Mouse (Mus musculus): ENCODE data around the gene Vamp5. TPM values are rescaled to one million over a fixed set of nuclear protein-coding genes. Genes with fewer than 3 reads are reported as not detected.
A peak's percentile ranks its signal among the peaks of the same experiment; 100 is the strongest.

Vamp5 gene
- polyA plus RNA-seq, 1 experiment = 24.0 TPM

DNA sequence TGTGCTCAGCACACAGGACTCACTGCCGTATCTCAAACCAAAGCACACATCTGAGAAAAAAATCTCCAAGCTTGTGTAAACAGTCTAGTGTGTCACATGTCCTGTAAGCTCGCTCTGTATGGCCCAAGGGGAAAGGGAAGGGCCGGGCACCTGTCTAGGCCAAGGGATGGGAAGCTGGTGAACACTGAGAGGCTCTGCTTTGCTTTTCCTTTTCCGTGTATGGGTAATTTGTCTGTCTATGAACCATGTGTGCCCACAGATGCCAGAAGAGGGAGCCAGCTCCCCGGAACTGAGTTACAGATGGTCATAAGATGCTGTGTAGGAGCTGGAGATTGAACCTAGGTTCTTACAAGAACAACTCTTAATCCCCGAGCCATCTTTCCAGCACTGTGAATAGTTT, 54.0 kb downstream of the Vamp5 start:
- Histone ChIP-seq H3K4me1 (replicated peaks; ENCODE audit: control insufficient read depth, insufficient read depth, low read length) (no peaks in the 10 kb centered on the region), H3K36me3 (ENCODE audit: control insufficient read depth, insufficient read depth, low read length) (peaks cover 70% of the 10 kb centered on the region), H3K27me3 (ENCODE audit: control insufficient read depth, insufficient read depth, low read length) (no peaks in the 10 kb centered on the region), H3K27ac (ENCODE audit: control insufficient read depth, insufficient read depth, low read length) (no peak overlapping the region), H3K4me3 (ENCODE audit: control insufficient read depth, insufficient read depth, low read length) (no peak overlapping the region)
- peak; percentile 35 for DNase-seq
- no peak for TF ChIP-seq CTCF (IDR thresholded peaks at IDR 0.05; ENCODE audit: borderline replicate concordance, control insufficient read depth, extremely low read depth, insufficient read depth, low read length, poor library complexity)
- TF ChIP-seq POLR2A (IDR thresholded peaks at IDR 0.05; ENCODE audit: control insufficient read depth, extremely low read depth, insufficient read depth, low read length, poor library complexity) = no peak
- 68% methylated on average over 6 of the region's 6 CpGs for WGBS

GRCm38 (mm10) chr6:72323786-72324508, 56.3 kb downstream of the Vamp5 start:
- H3K4me1 ChIP-seq (replicated peaks; ENCODE audit: control insufficient read depth, insufficient read depth, low read length) = no peaks in the 10 kb centered on the region
- no peak overlapping the region for H3K27ac ChIP-seq (ENCODE audit: control insufficient read depth, insufficient read depth, low read length)
- 96% methylated on average over 6 of the region's 6 CpGs for WGBS
- no peaks in the 10 kb centered on the region for H3K27me3 ChIP-seq (ENCODE audit: control insufficient read depth, insufficient read depth, low read length)
- H3K36me3 ChIP-seq (ENCODE audit: control insufficient read depth, insufficient read depth, low read length) = peaks cover 78% of the 10 kb centered on the region
- no peak for DNase-seq
- no peak overlapping the region for H3K4me3 ChIP-seq (ENCODE audit: control insufficient read depth, insufficient read depth, low read length)
- TF ChIP-seq POLR2A (IDR thresholded peaks at IDR 0.05; ENCODE audit: control insufficient read depth, extremely low read depth, insufficient read depth, low read length, poor library complexity) = no peak
- TF ChIP-seq CTCF (IDR thresholded peaks at IDR 0.05; ENCODE audit: borderline replicate concordance, control insufficient read depth, extremely low read depth, insufficient read depth, low read length, poor library complexity) = no peak

DNA sequence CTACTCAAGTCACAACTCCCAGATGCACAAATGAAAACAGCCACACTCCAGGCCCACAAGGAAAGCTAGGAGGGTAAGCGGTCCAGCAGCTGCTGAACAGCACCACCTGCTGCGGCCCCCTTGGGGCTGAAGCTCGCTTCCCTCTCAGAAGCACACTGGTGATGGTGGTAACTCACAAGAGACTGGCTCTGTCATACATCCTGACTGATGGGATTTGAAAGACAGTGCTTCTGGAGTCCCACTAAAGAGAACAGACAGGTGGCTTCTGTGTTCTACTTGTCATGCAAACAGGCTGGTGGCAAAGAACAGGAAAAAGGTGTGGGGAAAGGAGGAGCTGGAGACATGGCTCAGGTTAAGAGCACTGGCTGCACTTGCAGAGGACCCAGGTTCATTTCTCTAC, 57.3 kb downstream of the Vamp5 start:
- TF ChIP-seq CTCF (IDR thresholded peaks at IDR 0.05; ENCODE audit: borderline replicate concordance, control insufficient read depth, extremely low read depth, insufficient read depth, low read length, poor library complexity) = no peak
- TF ChIP-seq POLR2A (IDR thresholded peaks at IDR 0.05; ENCODE audit: control insufficient read depth, extremely low read depth, insufficient read depth, low read length, poor library complexity) = no peak
- Histone ChIP-seq H3K36me3 (ENCODE audit: control insufficient read depth, insufficient read depth, low read length) (peaks cover 76% of the 10 kb centered on the region), H3K4me1 (replicated peaks; ENCODE audit: control insufficient read depth, insufficient read depth, low read length) (no peaks in the 10 kb centered on the region), H3K27ac (ENCODE audit: control insufficient read depth, insufficient read depth, low read length) (no peak overlapping the region), H3K4me3 (ENCODE audit: control insufficient read depth, insufficient read depth, low read length) (no peak overlapping the region), H3K27me3 (ENCODE audit: control insufficient read depth, insufficient read depth, low read length) (no peaks in the 10 kb centered on the region)
- 97% methylated on average over 3 of the region's 3 CpGs for WGBS
- DNase-seq = no peak

GRCm38 (mm10) chr6:72319019-72319418, 61.2 kb downstream of the Vamp5 start:
- Histone ChIP-seq H3K36me3 (ENCODE audit: control insufficient read depth, insufficient read depth, low read length) (peaks cover 59% of the 10 kb centered on the region), H3K27ac (ENCODE audit: control insufficient read depth, insufficient read depth, low read length) (no peak overlapping the region), H3K4me1 (replicated peaks; ENCODE audit: control insufficient read depth, insufficient read depth, low read length) (no peaks in the 10 kb centered on the region), H3K4me3 (ENCODE audit: control insufficient read depth, insufficient read depth, low read length) (no peak overlapping the region), H3K27me3 (ENCODE audit: control insufficient read depth, insufficient read depth, low read length) (no peaks in the 10 kb centered on the region)
- DNase-seq = peak; percentile 13
- no peak for TF ChIP-seq CTCF (IDR thresholded peaks at IDR 0.05; ENCODE audit: borderline replicate concordance, control insufficient read depth, extremely low read depth, insufficient read depth, low read length, poor library complexity)
- TF ChIP-seq POLR2A (IDR thresholded peaks at IDR 0.05; ENCODE audit: control insufficient read depth, extremely low read depth, insufficient read depth, low read length, poor library complexity) = no peak
- WGBS = 81% methylated on average over 11 of the region's 11 CpGs

Other genes starting within 250 kb of the Vamp5 start
- 3.6 and 3.8 TPM in 2 replicates for gene Atoh8, start 144.9 kb downstream of the Vamp5 start, polyA plus RNA-seq (2012; rRNA removed)
- gene Sftpb, start 75.9 kb downstream of the Vamp5 start, polyA plus RNA-seq (2012; rRNA removed) = 2.5 and 6.6 TPM in 2 replicates
- 35.6 and 40.3 TPM in 2 replicates for gene Usp39, start 35.3 kb downstream of the Vamp5 start, polyA plus RNA-seq (2012; rRNA removed)
- gene 0610030E20Rik, start 33.2 kb downstream of the Vamp5 start, polyA plus RNA-seq (2012; rRNA removed) = 42.2 and 42.3 TPM in 2 replicates
- 14.4 and 19.4 TPM in 2 replicates for gene Tmem150a, start 25.0 kb downstream of the Vamp5 start, polyA plus RNA-seq (2012; rRNA removed)
- 90.7 and 98.9 TPM in 2 replicates for gene Rnf181, start 13.5 kb downstream of the Vamp5 start, polyA plus RNA-seq (2012; rRNA removed)
- 104 and 149 TPM in 2 replicates for gene Vamp8, start 10.2 kb upstream of the Vamp5 start, polyA plus RNA-seq (2012; rRNA removed)
- 14.0 and 15.3 TPM in 2 replicates for gene Ggcx, start 33.8 kb upstream of the Vamp5 start, polyA plus RNA-seq (2012; rRNA removed)
- 140 and 162 TPM in 2 replicates for gene Mat2a, start 59.1 kb upstream of the Vamp5 start, polyA plus RNA-seq (2012; rRNA removed)
- gene Sh2d6, start 141.2 kb upstream of the Vamp5 start, polyA plus RNA-seq (2012; rRNA removed) = 4.5 and 6.5 TPM in 2 replicates
- 49.1 and 50.6 TPM in 2 replicates for gene Capg, start 163.9 kb upstream of the Vamp5 start, polyA plus RNA-seq (2012; rRNA removed)
- gene Elmod3, start 217.9 kb upstream of the Vamp5 start, polyA plus RNA-seq (2012; rRNA removed) = 22.9 and 23.4 TPM in 2 replicates
- 16.5 and 17.1 TPM in 2 replicates for gene Retsat, start 218.0 kb upstream of the Vamp5 start, polyA plus RNA-seq (2012; rRNA removed)
- 33.2 and 37.9 TPM in 2 replicates for gene Tgoln1, start 236.5 kb upstream of the Vamp5 start, polyA plus RNA-seq (2012; rRNA removed)